Mouse (Mus musculus) erythroblast, embryonic 14.5 days (primary cell): Measurements from ENCODE around the gene Ssx2ip.

Source experiments
- GATA1 ChIP-seq: IDR thresholded peaks from 2 replicates; pipeline ENCODE4 v1.6.1; 2012; ENCODE audit warnings: low read length, inconsistent platforms, mixed read lengths
- TAL1 ChIP-seq: IDR thresholded peaks from 3 replicates; pipeline ENCODE4 v1.6.1; 2012; ENCODE audit warnings: low read length, inconsistent platforms, mixed read lengths

GRCm38 (mm10) chr3:146469226-146469625 is 64.8 kb downstream of the Ssx2ip start:
- no peak for TF ChIP-seq GATA1
- no peak for TF ChIP-seq TAL1
